Mouse (Mus musculus): ENCODE measurements around the gene Ptprg. TPM values are rescaled to one million over a fixed set of nuclear protein-coding genes. Genes with fewer than 3 reads are reported as not detected.

Ptprg gene
- total RNA-seq, 2 experiments from 2014 or later = 68.4 to 72.7 TPM

GRCm38 (mm10) chr14:11563656-11564055 is 10.3 kb downstream of the Ptprg start:
- DNase-seq (ENCODE audit: low spot score in 2 of 2) = no peak

GRCm38 (mm10) chr14:11564456-11564855 is 11.1 kb downstream of the Ptprg start:
- no peak for DNase-seq (ENCODE audit: low spot score in 2 of 2)

- DNase-seq (ENCODE audit: low spot score in 2 of 2) = no peak
Observed at GRCm38 (mm10) chr14:11565283-11565682, 12.0 kb downstream of the Ptprg start.

DNA sequence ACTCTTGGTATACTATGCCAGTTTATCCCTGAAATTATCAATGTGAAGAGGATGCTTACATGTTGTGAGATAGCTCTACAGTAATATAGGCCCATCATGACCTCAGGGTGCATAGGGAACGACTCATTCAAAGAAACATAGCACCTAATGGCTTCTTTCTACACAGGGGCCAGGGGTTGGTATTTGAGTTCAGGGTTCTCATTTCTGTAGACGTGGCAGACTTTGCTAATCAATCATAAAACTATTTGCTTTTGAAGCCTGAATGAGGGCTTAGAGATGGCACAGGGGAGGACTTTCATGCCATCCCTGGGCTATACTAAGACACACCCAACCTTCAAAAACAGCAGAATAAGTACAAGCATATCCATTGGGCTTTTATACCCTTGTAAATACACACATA is 16.4 kb downstream of the Ptprg start:
- no peak for DNase-seq (ENCODE audit: low spot score in 2 of 2)

DNA sequence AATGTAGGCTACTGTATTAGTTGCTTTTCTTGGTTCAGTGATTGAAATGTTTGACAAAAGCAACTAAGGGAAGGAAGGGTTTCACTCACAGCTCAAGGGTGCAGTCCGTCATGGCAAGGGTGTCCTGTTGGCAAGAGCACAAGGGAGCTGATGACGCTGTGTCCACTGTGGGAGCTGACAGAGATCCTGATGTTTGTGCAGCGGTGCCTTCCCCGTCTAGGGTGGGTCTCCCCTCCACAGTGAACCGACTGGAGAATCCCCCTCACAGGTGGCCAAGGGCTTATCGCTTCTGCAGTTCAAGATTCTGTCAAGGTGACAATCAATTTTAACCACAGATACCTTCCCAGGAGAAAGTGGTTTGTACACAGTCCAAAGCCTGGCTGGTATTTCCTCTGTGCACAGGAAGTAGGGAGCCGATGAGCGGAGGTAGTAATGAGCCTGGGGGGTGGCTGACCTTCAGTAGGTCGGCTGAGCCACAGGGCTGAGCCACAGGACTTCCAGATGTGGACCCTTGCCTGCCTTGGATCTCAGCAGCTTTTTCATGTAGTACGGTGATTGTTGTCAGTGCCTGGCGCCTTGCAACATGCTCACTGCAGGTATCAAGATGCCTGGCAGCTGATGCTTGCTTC is 18.5 kb downstream of the Ptprg start:
- no peak for DNase-seq (ENCODE audit: low spot score in 2 of 2)

DNA sequence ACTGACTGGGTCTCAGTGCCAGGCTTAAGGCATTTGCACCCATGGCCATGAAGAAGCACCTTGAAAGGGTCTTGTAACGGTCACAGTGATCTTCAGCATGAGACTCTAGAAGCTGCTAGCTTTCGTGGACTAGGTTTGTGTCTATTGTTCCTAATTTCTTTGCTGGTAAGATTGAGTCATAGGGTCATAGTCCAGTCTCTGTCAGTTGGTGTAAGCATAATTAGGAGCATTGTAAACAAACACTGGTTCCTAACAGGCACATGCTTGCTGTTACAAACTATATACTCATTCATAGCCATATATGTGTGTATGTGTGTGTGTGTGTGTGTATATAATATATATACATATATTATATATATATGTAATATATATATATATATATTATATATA is 19.1 kb downstream of the Ptprg start:
- no peak for DNase-seq (ENCODE audit: low spot score in 2 of 2)

DNA sequence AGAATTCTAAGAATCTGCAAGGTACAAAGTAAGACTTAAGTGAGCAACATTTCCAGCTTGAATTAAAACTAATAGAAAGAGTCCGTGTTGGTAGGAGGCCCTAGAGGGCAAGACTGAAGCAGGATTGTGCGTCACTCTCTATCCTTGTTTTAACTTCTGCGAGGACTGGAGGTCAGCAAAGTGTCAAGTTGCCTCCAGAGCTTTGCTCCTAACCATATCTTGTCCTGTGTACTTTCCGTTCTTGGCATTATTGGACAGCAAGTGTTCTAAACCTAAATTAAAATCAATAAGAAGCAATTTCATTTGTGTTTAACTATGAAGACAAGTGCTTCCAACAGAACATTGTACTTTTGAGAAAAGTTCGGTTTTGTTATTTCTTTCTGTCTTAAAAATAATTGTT is 20.4 kb downstream of the Ptprg start:
- DNase-seq (ENCODE audit: low spot score in 2 of 2) = no peak

GRCm38 (mm10) chr14:11577276-11577909 is 24.1 kb downstream of the Ptprg start:
- DNase-seq (ENCODE audit: low spot score in 2 of 2) = no peak

GRCm38 (mm10) chr14:11577910-11578309 is 24.6 kb downstream of the Ptprg start:
- DNase-seq (ENCODE audit: low spot score in 2 of 2) = no peak

GRCm38 (mm10) chr14:11578492-11578967 is 25.2 kb downstream of the Ptprg start:
- DNase-seq (ENCODE audit: low spot score in 2 of 2) = no peak

DNA sequence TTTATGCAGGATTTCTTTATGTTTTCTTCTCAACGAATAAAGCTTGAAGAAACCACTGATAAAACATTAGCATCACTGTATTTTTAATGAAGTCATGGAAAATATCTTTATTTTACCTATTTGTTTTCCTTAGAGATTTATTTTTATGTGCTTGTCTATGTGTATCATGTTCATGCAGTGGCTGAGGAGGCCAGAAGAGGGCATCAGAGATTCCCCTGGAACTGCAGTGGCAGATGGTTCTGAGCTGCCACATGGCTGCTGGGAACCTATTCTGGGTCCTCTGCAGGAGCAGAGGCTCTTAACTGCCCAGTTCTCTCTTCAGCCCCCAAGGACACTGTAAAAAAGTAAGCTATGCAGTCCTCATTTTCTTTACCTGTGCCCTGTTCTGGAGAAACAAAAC is 26.6 kb downstream of the Ptprg start:
- DNase-seq (ENCODE audit: low spot score in 2 of 2) = no peak

GRCm38 (mm10) chr14:11584263-11584662 is 30.9 kb downstream of the Ptprg start:
- no peak for DNase-seq (ENCODE audit: low spot score in 2 of 2)

- DNase-seq (ENCODE audit: low spot score in 2 of 2) = no peak
Observed at GRCm38 (mm10) chr14:11584929-11585633, 31.7 kb downstream of the Ptprg start.

DNA sequence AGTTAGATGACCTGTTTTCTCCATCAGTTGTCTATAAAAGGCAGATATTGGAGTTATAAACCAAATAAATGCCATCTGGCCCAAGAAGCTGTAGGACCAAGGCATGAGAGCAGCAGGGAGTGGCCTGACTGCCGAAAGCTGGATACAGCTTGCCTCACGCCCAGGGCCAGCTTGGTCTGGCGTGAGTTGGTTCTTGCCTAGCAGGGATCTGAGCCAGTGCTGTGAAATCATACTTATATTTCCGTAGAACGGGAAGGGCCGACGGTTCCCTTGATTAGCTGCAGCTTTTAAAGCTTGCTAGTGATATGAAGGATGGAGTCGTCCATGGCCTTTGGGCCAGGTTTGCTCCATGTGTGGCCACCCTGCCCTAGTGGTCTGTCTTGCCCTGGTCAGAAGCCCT is 37.1 kb downstream of the Ptprg start:
- DNase-seq (ENCODE audit: low spot score in 2 of 2) = no peak

GRCm38 (mm10) chr14:11592650-11593049 is 39.3 kb downstream of the Ptprg start:
- DNase-seq (ENCODE audit: low spot score in 2 of 2) = no peak

- DNase-seq (ENCODE audit: low spot score in 2 of 2) = no peak
Observed at GRCm38 (mm10) chr14:11594336-11594735, 41.0 kb downstream of the Ptprg start.

- DNase-seq (ENCODE audit: low spot score in 2 of 2) = no peak
Observed at GRCm38 (mm10) chr14:11604133-11604865, 51.0 kb downstream of the Ptprg start.

GRCm38 (mm10) chr14:11608366-11608765 is 55.0 kb downstream of the Ptprg start:
- DNase-seq (ENCODE audit: low spot score in 2 of 2) = no peak

DNA sequence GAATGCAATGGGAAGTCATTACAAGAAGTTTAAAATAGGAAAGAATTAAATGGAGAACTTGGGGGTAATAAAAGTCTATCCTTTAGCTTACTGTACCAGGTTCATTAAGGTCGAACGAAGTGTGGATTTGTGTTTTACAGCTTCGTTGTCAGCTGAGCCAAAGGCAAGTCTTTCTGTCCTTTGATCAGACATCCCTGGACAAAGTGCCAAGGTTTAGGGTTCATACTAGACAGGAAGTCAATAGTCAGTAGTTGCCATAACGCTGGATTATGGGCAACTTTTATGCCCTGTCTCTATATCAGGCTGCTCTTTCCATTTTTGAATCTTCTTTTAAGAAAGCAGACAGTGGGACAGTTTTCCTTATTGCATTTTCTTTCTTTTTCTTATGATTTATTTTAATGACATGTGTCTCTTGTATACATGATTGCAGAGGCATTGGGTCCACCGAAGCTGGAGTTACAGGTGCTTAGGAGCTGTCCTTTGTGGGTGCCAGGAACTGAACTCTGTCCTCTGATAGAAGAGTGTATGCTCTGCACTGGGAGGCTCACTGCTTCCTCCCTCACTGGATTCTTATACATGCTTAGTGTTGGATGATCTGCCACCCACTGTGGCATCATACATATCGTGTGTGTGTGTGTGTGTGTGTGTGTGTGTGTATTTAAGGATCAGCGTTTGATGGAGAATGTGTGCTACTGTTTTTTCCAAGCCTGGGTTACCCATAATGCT is 56.7 kb downstream of the Ptprg start:
- DNase-seq (ENCODE audit: low spot score in 2 of 2) = no peak

DNA sequence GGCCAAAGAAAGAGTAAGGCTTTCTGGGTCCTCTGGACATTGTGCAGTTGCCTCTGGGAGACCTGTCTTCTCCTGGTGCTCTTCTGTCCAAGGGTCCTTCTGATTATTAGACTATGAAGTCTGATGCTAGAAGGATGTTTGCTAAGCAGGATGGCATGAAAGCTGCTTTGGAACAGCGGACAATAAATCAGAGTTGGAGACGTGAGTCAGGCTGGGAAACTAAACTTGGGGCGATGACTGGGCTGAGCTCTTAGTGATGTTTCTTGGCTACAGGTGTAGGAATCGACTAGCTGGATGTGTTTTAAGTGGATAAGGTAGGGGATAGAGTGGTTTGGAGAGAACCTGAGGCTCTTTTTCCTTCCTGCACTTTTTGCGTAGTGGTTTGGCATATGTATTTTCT is 59.1 kb downstream of the Ptprg start:
- no peak for DNase-seq (ENCODE audit: low spot score in 2 of 2)

DNA sequence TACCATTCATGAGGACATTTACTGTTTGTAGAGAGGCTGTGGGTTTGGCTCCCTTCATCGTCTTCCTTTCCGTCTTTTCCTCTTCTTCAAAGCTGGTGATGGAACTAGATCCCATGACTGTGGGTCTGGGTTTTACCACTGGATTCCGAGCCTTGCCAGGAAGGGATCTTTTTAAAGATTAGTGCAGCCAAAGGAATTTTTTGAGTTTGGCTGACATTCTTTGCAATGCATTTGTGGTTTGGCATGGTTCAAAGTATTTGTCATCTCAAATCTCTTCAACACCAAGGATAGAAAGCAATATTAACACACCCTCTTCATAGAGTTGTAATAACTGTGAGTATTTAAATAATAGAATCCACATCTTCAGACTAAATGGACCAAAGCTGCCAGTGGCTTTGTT is 59.8 kb downstream of the Ptprg start:
- DNase-seq (ENCODE audit: low spot score in 2 of 2) = no peak

Measured in left cerebral cortex, adult 18-20 months (tissue).